Mouse (Mus musculus): ENCODE data around the gene Prcd.

DNA sequence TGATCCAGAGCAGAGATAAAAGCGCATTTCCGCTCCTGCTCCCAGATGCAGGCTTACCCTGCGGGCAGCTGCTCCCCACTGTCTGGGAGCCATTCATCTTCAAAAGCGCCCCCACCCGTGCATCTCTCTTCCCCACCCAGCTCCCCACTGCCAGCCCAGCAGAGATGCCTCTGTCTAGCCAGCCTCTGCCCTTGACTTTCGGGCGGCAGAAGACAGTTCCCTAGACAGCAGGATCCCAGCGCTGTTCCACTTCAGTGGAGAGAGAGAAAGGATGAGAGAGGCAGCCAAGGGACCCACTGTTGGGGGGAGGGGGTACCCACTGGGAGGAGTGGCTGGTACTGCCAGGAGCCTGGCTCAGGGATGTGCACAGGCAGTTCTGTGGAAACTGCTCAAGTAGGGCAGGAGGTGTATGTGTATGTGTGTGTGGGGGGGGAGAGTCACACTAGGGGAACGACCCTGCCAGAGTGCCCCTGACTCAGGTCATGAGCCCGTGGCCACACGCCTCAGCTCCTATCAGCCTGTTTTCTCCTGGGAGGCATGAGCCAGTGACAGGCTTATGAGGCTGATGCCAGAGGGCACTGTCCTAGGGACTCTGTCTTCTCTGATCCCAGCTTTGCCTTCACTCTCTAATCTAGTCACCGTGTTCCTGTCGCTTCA lies 8.1 kb downstream of the Prcd start:
- TF ChIP-seq CTCF (IDR thresholded peaks at IDR 0.05; ENCODE audit: control insufficient read depth, insufficient read depth, low read length): no peak
- no peak for TF ChIP-seq POLR2A (IDR thresholded peaks at IDR 0.05; ENCODE audit: borderline replicate concordance, control insufficient read depth, low read depth, low read length)

Data from bone marrow, adult 2 months (tissue).